In genomic region chr11:6625478-6626387, GRCm38 (mm10) we compare ENCODE assay signal across 8 mouse cellular contexts. TPM values are rescaled to one million over a fixed set of nuclear protein-coding genes. Genes with fewer than 3 reads are reported as not detected.
DNase-seq lines count a peak whose midpoint lies in the region; ATAC-seq and TF ChIP-seq lines count a peak whose summit lies in the region.

TSS of gene Tbrg4 (minus strand) at chr11:6626067.

- peak within 1 kb of the TSS; percentile 74 for H3K4me3 ChIP-seq in embryonic facial prominence, embryonic 13.5 days
- H3K4me3 ChIP-seq in kidney, adult 2 months (ENCODE audit: insufficient read depth, low read depth, low read length): peak within 1 kb of the TSS; percentile 94
- H3K4me3 ChIP-seq in limb, embryonic 12.5 days (replicated peaks): peak within 1 kb of the TSS; percentile 72
- H3K4me3 ChIP-seq in midbrain, embryonic 15.5 days: peak within 1 kb of the TSS; percentile 85
- peak within 1 kb of the TSS; percentile 67 for H3K4me3 ChIP-seq in spleen, adult 2 months (ENCODE audit: extremely low read depth, insufficient read depth, insufficient read length)

- H3K9me3 ChIP-seq in embryonic facial prominence, embryonic 13.5 days: no peaks in the 10 kb centered on the region
- no peaks in the 10 kb centered on the region for H3K9me3 ChIP-seq in limb, embryonic 12.5 days
- H3K9me3 ChIP-seq in midbrain, embryonic 15.5 days: no peaks in the 10 kb centered on the region

- H3K4me1 ChIP-seq in embryonic facial prominence, embryonic 13.5 days: peaks cover 32% of the 10 kb centered on the region
- peaks cover 10% of the 10 kb centered on the region; the same call in 1 of the 2 replicates for H3K4me1 ChIP-seq in kidney, adult 2 months (ENCODE audit: control insufficient read depth, insufficient read depth, low read length)
- peaks cover 24% of the 10 kb centered on the region for H3K4me1 ChIP-seq in limb, embryonic 12.5 days (replicated peaks)
- H3K4me1 ChIP-seq in midbrain, embryonic 15.5 days: peaks cover 30% of the 10 kb centered on the region
- peaks cover 17% of the 10 kb centered on the region for H3K4me1 ChIP-seq in spleen, adult 2 months (ENCODE audit: control insufficient read depth, insufficient read depth, insufficient read length)

- WGBS in embryonic facial prominence, embryonic 13.5 days: under 1% methylated on average over 66 of the region's 66 CpGs
- under 1% methylated on average over 66 of the region's 66 CpGs for WGBS in kidney, adult 2 months
- WGBS in limb, embryonic 12.5 days: under 1% methylated on average over 66 of the region's 66 CpGs
- under 1% methylated on average over 65 of the region's 66 CpGs for WGBS in midbrain, embryonic 15.5 days
- WGBS in spleen, adult 2 months: under 1% methylated on average over 66 of the region's 66 CpGs

- H3K27ac ChIP-seq in embryonic facial prominence, embryonic 13.5 days: peak within 1 kb of the TSS; percentile 95
- H3K27ac ChIP-seq in kidney, adult 2 months (ENCODE audit: insufficient read depth, low read depth, low read length): peak within 1 kb of the TSS; percentile 92
- H3K27ac ChIP-seq in limb, embryonic 12.5 days: peak within 1 kb of the TSS; percentile 91
- peak within 1 kb of the TSS; percentile 88 for H3K27ac ChIP-seq in midbrain, embryonic 15.5 days
- peak within 1 kb of the TSS; percentile 91 for H3K27ac ChIP-seq in spleen, adult 2 months (ENCODE audit: insufficient read depth, low read length)

- peaks cover 38% of the 10 kb centered on the region for H3K36me3 ChIP-seq in embryonic facial prominence, embryonic 13.5 days
- H3K36me3 ChIP-seq in kidney, adult 2 months (ENCODE audit: control insufficient read depth, insufficient read depth, low read length): peaks cover 3% of the 10 kb centered on the region; the same call in 1 of the 2 replicates
- peaks cover 41% of the 10 kb centered on the region for H3K36me3 ChIP-seq in limb, embryonic 12.5 days
- H3K36me3 ChIP-seq in midbrain, embryonic 15.5 days (replicated peaks): peaks cover 4% of the 10 kb centered on the region
- peaks cover 21% of the 10 kb centered on the region for H3K36me3 ChIP-seq in spleen, adult 2 months (ENCODE audit: control insufficient read depth, insufficient read depth, low read length)

- DNase-seq in 3134 (ENCODE audit: extremely low read depth, insufficient read length, low spot score): peak; percentile 96
- DNase-seq in adrenal gland, postnatal 36 days: peak; percentile 94 to 96
- peak; percentile 92 to 95 for DNase-seq in heart, adult 18-20 months
- peak; percentile 96 for DNase-seq in kidney, adult 2 months
- DNase-seq in spleen, adult 2 months (ENCODE audit: low read depth in 1 of 2, low spot score in 2 of 2): peak; percentile 87 to 91

- no peak for TF ChIP-seq CTCF in kidney, adult 2 months (conservative IDR thresholded peaks at IDR 0.05; ENCODE audit: insufficient read depth, insufficient read length, low read depth, low read length)
- TF ChIP-seq CTCF in spleen, adult 2 months (IDR thresholded peaks at IDR 0.05; ENCODE audit: extremely low read depth, insufficient read depth, insufficient read length, insufficient replicate concordance): peak; percentile 8; the same call in 1 of the 2 replicates

- peak; percentile 91 for ATAC-seq in embryonic facial prominence, embryonic 13.5 days (ENCODE audit: insufficient number of reproducible peaks, insufficient read depth, low FRiP score, low TSS enrichment, low read depth)
- ATAC-seq in limb, embryonic 12.5 days (ENCODE audit: insufficient number of reproducible peaks, insufficient read depth, low FRiP score, low TSS enrichment, low read depth): peak; percentile 93
- ATAC-seq in midbrain, embryonic 15.5 days (replicated peaks): peak; percentile 96

- peak within 1 kb of the TSS; percentile 78 for H3K9ac ChIP-seq in embryonic facial prominence, embryonic 13.5 days
- H3K9ac ChIP-seq in limb, embryonic 12.5 days (replicated peaks): peak within 1 kb of the TSS; percentile 73
- H3K9ac ChIP-seq in midbrain, embryonic 15.5 days: peak within 1 kb of the TSS; percentile 67

- TF ChIP-seq POLR2A in kidney, adult 2 months (IDR thresholded peaks at IDR 0.05; ENCODE audit: low read depth, low read length): peak; percentile 76
- peak; percentile 87 for TF ChIP-seq POLR2A in spleen, adult 2 months (IDR thresholded peaks at IDR 0.05; ENCODE audit: low read depth, low read length)

- peak within 1 kb of the TSS; percentile 92 for H3K4me2 ChIP-seq in embryonic facial prominence, embryonic 13.5 days
- peak within 1 kb of the TSS; percentile 72 for H3K4me2 ChIP-seq in limb, embryonic 12.5 days
- peak within 1 kb of the TSS; percentile 89 for H3K4me2 ChIP-seq in midbrain, embryonic 15.5 days

- H3K27me3 ChIP-seq in embryonic facial prominence, embryonic 13.5 days: no peaks in the 10 kb centered on the region
- no peaks in the 10 kb centered on the region for H3K27me3 ChIP-seq in kidney, adult 2 months (replicated peaks; ENCODE audit: control insufficient read depth, insufficient read depth, low read length)
- H3K27me3 ChIP-seq in limb, embryonic 12.5 days: no peaks in the 10 kb centered on the region
- H3K27me3 ChIP-seq in midbrain, embryonic 15.5 days (replicated peaks): no peaks in the 10 kb centered on the region
- H3K27me3 ChIP-seq in spleen, adult 2 months (ENCODE audit: control insufficient read depth, insufficient read depth, low read length): no peaks in the 10 kb centered on the region

RNA-seq across cellular contexts. Expression of gene Tbrg4, which starts in this region (rescaled TPM):
- total RNA-seq in adrenal gland, postnatal 36 days (2021): 10 to 100 TPM; 61.7 to 64.5 TPM
- polyA plus RNA-seq in embryonic facial prominence, embryonic 13.5 days (2015; fragmentation: Nextera tagmentation; extraction: Ambion mirVana): 33.6 and 38.5 TPM in 2 replicates
- total RNA-seq in heart, adult 18-20 months (2021): 100 to 1,000 TPM; 103 to 107 TPM
- polyA plus RNA-seq in kidney, adult 2 months (2012; rRNA removed): 73.9 and 85.3 TPM in 2 replicates
- 44.3 and 46.4 TPM in 2 replicates for polyA plus RNA-seq in limb, embryonic 12.5 days (2016; fragmentation: Nextera tagmentation; extraction: Ambion mirVana)
- 33.3 TPM in 2 replicates for polyA plus RNA-seq in midbrain, embryonic 15.5 days (2015; fragmentation: Nextera tagmentation; extraction: Ambion mirVana)
- polyA plus RNA-seq in spleen, adult 2 months (2012; rRNA removed): 88.6 and 125 TPM in 2 replicates

Comparison
In these comparisons a context has a peak if more than half of its experiments do, and no peak if none do; other contexts are left out.
1. Peak in every context shown above with its lines: DNase-seq, ATAC-seq, H3K4me3 ChIP-seq and H3K27ac ChIP-seq.